Comparison of ENCODE assay signal across 16 mouse cellular contexts in the genomic region with DNA sequence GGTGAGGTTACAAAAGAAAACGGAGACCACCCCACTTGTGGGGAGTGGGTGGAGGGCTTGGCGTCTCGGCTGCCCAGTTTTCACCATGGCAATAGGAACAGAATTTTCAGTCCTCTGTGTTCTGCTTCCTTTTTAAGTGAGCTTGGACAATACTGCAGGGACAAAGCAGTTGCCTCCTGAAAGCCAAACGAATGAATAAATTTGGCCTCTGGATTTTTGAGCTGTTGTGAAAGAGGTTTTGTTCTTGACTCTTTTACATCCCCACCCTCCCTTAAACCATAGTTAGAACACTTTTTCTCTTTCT.
DNase-seq lines count a peak whose midpoint lies in the region; ATAC-seq lines count a peak whose summit lies in the region.
"Had no signal": no experiment of that assay in that cellular context is flagged by ENCODE, and none has a peak within 500 bp of the region (broad histone marks: within the 10 kb centered on the region; RNA-seq: fewer than 3 reads in every experiment).

No protein-coding gene starts in this region.

- peak overlapping the region; percentile 68 for H3K27ac ChIP-seq in neural tube, embryonic 11.5 days (ENCODE audit: low read depth, low read length)
- no peak overlapping the region for H3K27ac ChIP-seq in neural tube, embryonic 15.5 days (replicated peaks)
- no peak overlapping the region for H3K27ac ChIP-seq in forebrain, embryonic 13.5 days
- H3K27ac ChIP-seq in hindbrain, embryonic 15.5 days (replicated peaks) = peak overlapping the region; percentile 26
- H3K27ac ChIP-seq in neural tube, embryonic 13.5 days (replicated peaks) = peak overlapping the region; percentile 39
- H3K27ac ChIP-seq in liver, embryonic 12.5 days = no peak overlapping the region
- H3K27ac ChIP-seq: heart, embryonic 15.5 days; liver, embryonic 13.5 days had no signal

- peak; percentile 36 for ATAC-seq in neural tube, embryonic 11.5 days (ENCODE audit: insufficient read depth, low FRiP score, low TSS enrichment)
- ATAC-seq in neural tube, embryonic 15.5 days (ENCODE audit: low FRiP score) = no peak
- no peak for ATAC-seq in forebrain, embryonic 13.5 days
- ATAC-seq in hindbrain, embryonic 15.5 days (ENCODE audit: low FRiP score, low read depth) = peak; percentile 75; the same call in 1 of the 2 replicates
- no peak for ATAC-seq in neural tube, embryonic 13.5 days (ENCODE audit: low read depth)
- no peak for ATAC-seq in liver, embryonic 12.5 days
- ATAC-seq: activated CD4-positive, CD25-positive, alpha-beta regulatory T cell, adult 4 months; CD4-positive, CD25-positive, alpha-beta regulatory T cell, adult 4 months had no signal

- WGBS in neural tube, embryonic 11.5 days = 29% methylated on average over 4 of the region's 4 CpGs
- 9% methylated on average over 4 of the region's 4 CpGs for WGBS in neural tube, embryonic 15.5 days
- WGBS in forebrain, embryonic 13.5 days = 1% methylated on average over 4 of the region's 4 CpGs
- 10% methylated on average over 4 of the region's 4 CpGs for WGBS in hindbrain, embryonic 15.5 days
- 9% methylated on average over 4 of the region's 4 CpGs for WGBS in neural tube, embryonic 13.5 days
- WGBS in liver, embryonic 12.5 days (ENCODE audit: insufficient replicate concordance) = 61% methylated on average over 4 of the region's 4 CpGs

- peak; percentile 54 for DNase-seq in neural tube, embryonic 11.5 days (ENCODE audit: low spot score)
- DNase-seq in heart, postnatal 25 days (ENCODE audit: low spot score) = no peak
- DNase-seq in lung, postnatal 36 days = no peak
- DNase-seq: cerebellum, adult 11-12 months; left cerebral cortex, postnatal 4 days; liver, embryonic 13.5 days; lung, postnatal 14 days; right cerebral cortex, postnatal 25 days had no signal

- 0 out of 2 replicates have a peak overlapping the region, but pooled peaks have one; percentile 27 for H3K9ac ChIP-seq in neural tube, embryonic 11.5 days (ENCODE audit: low read length)
- H3K9ac ChIP-seq in neural tube, embryonic 15.5 days (replicated peaks) = no peak overlapping the region
- H3K9ac ChIP-seq in forebrain, embryonic 13.5 days = no peak overlapping the region
- H3K9ac ChIP-seq in hindbrain, embryonic 15.5 days = no peak overlapping the region
- no peak overlapping the region for H3K9ac ChIP-seq in neural tube, embryonic 13.5 days
- H3K9ac ChIP-seq in liver, embryonic 12.5 days = no peak overlapping the region
- H3K9ac ChIP-seq: heart, embryonic 15.5 days; liver, embryonic 13.5 days had no signal

- H3K4me3 ChIP-seq in neural tube, embryonic 11.5 days (ENCODE audit: low read depth, low read length) = no peak overlapping the region
- no peak overlapping the region for H3K4me3 ChIP-seq in neural tube, embryonic 15.5 days (replicated peaks)
- H3K4me3 ChIP-seq in forebrain, embryonic 13.5 days = no peak overlapping the region
- H3K4me3 ChIP-seq in hindbrain, embryonic 15.5 days = no peak overlapping the region
- H3K4me3 ChIP-seq in neural tube, embryonic 13.5 days = no peak overlapping the region
- no peak overlapping the region for H3K4me3 ChIP-seq in liver, embryonic 12.5 days
- H3K4me3 ChIP-seq: heart, embryonic 15.5 days; liver, embryonic 13.5 days had no signal

- H3K9me3 ChIP-seq in neural tube, embryonic 11.5 days (ENCODE audit: control insufficient read depth, low read length) = no peaks in the 10 kb centered on the region
- H3K9me3 ChIP-seq in neural tube, embryonic 15.5 days (replicated peaks) = no peaks in the 10 kb centered on the region
- H3K9me3 ChIP-seq in forebrain, embryonic 13.5 days (replicated peaks) = no peaks in the 10 kb centered on the region
- no peaks in the 10 kb centered on the region for H3K9me3 ChIP-seq in hindbrain, embryonic 15.5 days
- no peaks in the 10 kb centered on the region for H3K9me3 ChIP-seq in neural tube, embryonic 13.5 days
- H3K9me3 ChIP-seq in liver, embryonic 12.5 days (replicated peaks) = no peaks in the 10 kb centered on the region
- H3K9me3 ChIP-seq: heart, embryonic 15.5 days; liver, embryonic 13.5 days had no signal

- H3K27me3 ChIP-seq in neural tube, embryonic 11.5 days (ENCODE audit: control insufficient read depth, insufficient read depth, low read length) = no peaks in the 10 kb centered on the region
- no peaks in the 10 kb centered on the region for H3K27me3 ChIP-seq in neural tube, embryonic 15.5 days (replicated peaks)
- no peaks in the 10 kb centered on the region for H3K27me3 ChIP-seq in forebrain, embryonic 13.5 days
- no peaks in the 10 kb centered on the region for H3K27me3 ChIP-seq in hindbrain, embryonic 15.5 days
- H3K27me3 ChIP-seq in neural tube, embryonic 13.5 days = no peaks in the 10 kb centered on the region
- H3K27me3 ChIP-seq in liver, embryonic 12.5 days (replicated peaks) = no peaks in the 10 kb centered on the region
- H3K27me3 ChIP-seq: heart, embryonic 15.5 days; liver, embryonic 13.5 days had no signal

- peaks cover 36% of the 10 kb centered on the region for H3K4me1 ChIP-seq in neural tube, embryonic 11.5 days (ENCODE audit: control insufficient read depth, insufficient read depth, low read length)
- peaks cover 41% of the 10 kb centered on the region for H3K4me1 ChIP-seq in neural tube, embryonic 15.5 days
- peaks cover 28% of the 10 kb centered on the region for H3K4me1 ChIP-seq in forebrain, embryonic 13.5 days
- peaks cover 52% of the 10 kb centered on the region for H3K4me1 ChIP-seq in hindbrain, embryonic 15.5 days (replicated peaks)
- peaks cover 79% of the 10 kb centered on the region for H3K4me1 ChIP-seq in neural tube, embryonic 13.5 days (replicated peaks)
- H3K4me1 ChIP-seq in liver, embryonic 12.5 days = no peaks in the 10 kb centered on the region
- H3K4me1 ChIP-seq: liver, embryonic 13.5 days had no signal

- no peaks in the 10 kb centered on the region for H3K36me3 ChIP-seq in neural tube, embryonic 11.5 days (ENCODE audit: control insufficient read depth, insufficient read depth, low read length)
- no peaks in the 10 kb centered on the region for H3K36me3 ChIP-seq in neural tube, embryonic 15.5 days
- no peaks in the 10 kb centered on the region for H3K36me3 ChIP-seq in forebrain, embryonic 13.5 days (ENCODE audit: poor library complexity, severe bottlenecking)
- H3K36me3 ChIP-seq in hindbrain, embryonic 15.5 days = no peaks in the 10 kb centered on the region
- no peaks in the 10 kb centered on the region for H3K36me3 ChIP-seq in neural tube, embryonic 13.5 days
- H3K36me3 ChIP-seq in liver, embryonic 12.5 days = no peaks in the 10 kb centered on the region
- H3K36me3 ChIP-seq: heart, embryonic 15.5 days; liver, embryonic 13.5 days had no signal

- H3K4me2 ChIP-seq in neural tube, embryonic 11.5 days (ENCODE audit: low read depth) = no peak overlapping the region; the same call in 1 of the 2 replicates
- H3K4me2 ChIP-seq in neural tube, embryonic 15.5 days = no peak overlapping the region
- peak overlapping the region; percentile 16; the same call in 1 of the 2 replicates for H3K4me2 ChIP-seq in forebrain, embryonic 13.5 days
- H3K4me2 ChIP-seq in hindbrain, embryonic 15.5 days = no peak overlapping the region
- 0 out of 2 replicates have a peak overlapping the region, but pooled peaks have one; percentile 2 for H3K4me2 ChIP-seq in neural tube, embryonic 13.5 days
- H3K4me2 ChIP-seq in liver, embryonic 12.5 days = no peak overlapping the region
- H3K4me2 ChIP-seq: heart, embryonic 15.5 days; liver, embryonic 13.5 days had no signal

- intact Hi-C loops in heart, postnatal 25 days (cut with DNase I) = no loop called here

Comparison
In these comparisons a context has a peak if more than half of its experiments do, and no peak if none do; other contexts are left out.
1. ATAC-seq: peak in neural tube, embryonic 11.5 days (single experiment) and hindbrain, embryonic 15.5 days (single experiment); none in neural tube, embryonic 15.5 days (single experiment), forebrain, embryonic 13.5 days (single experiment), neural tube, embryonic 13.5 days (single experiment) and liver, embryonic 12.5 days (single experiment).
2. H3K27ac ChIP-seq: peak in neural tube, embryonic 11.5 days (single experiment), hindbrain, embryonic 15.5 days (single experiment) and neural tube, embryonic 13.5 days (single experiment); none in neural tube, embryonic 15.5 days (single experiment), forebrain, embryonic 13.5 days (single experiment) and liver, embryonic 12.5 days (single experiment).
3. H3K4me2 ChIP-seq: peak in forebrain, embryonic 13.5 days (single experiment) and neural tube, embryonic 13.5 days (single experiment); none in neural tube, embryonic 11.5 days (single experiment), neural tube, embryonic 15.5 days (single experiment), hindbrain, embryonic 15.5 days (single experiment) and liver, embryonic 12.5 days (single experiment).